Mouse (Mus musculus) neutrophil, adult 83 days (primary cell): Measurements from ENCODE around the gene G530012D18Rik. TPM values are rescaled to one million over a fixed set of nuclear protein-coding genes. Genes with fewer than 3 reads are reported as not detected.

Source experiments
- total RNA-seq, 2 experiments: library from RNA; stranded (reverse); gene quantifications; one replicate each; pipeline ENCODE4 v1.2.4; 2023

The G530012D18Rik gene
- total RNA-seq: not detected

GRCm38 (mm10) chr1:85575376-85575775 lies at the start of gene G530012D18Rik:
G530012D18Rik (plus strand) TSS chr1:85575676.

GRCm38 (mm10) chr1:85598271-85599012 lies 23.0 kb downstream of the G530012D18Rik start, which contains the start of gene Sp110:
Sp110 (minus strand) TSS chr1:85598817.

GRCm38 (mm10) chr1:85600078-85600477 lies 24.6 kb downstream of the G530012D18Rik start, which contains the start of gene Sp140:
Sp140 (plus strand) TSS chr1:85600378.

Other genes with a start within 250 kb of the G530012D18Rik start
- 10 to 100 TPM; 78.6 to 83.4 TPM for gene Sp110, start 23.1 kb downstream of the G530012D18Rik start, total RNA-seq
- gene Sp140, start 24.7 kb downstream of the G530012D18Rik start, total RNA-seq: 100 to 1,000 TPM; 148 to 176 TPM
- 100 to 1,000 TPM; 237 to 280 TPM for gene Sp100, start 74.3 kb downstream of the G530012D18Rik start, total RNA-seq
- 10 to 100 TPM; 24.1 to 35.2 TPM for gene A630001G21Rik, start 203.0 kb downstream of the G530012D18Rik start, total RNA-seq
- gene Cab39, start 217.8 kb downstream of the G530012D18Rik start, total RNA-seq: 10 to 100 TPM; 81.8 to 85.2 TPM